Mouse (Mus musculus) lung, postnatal 36 days (tissue): ENCODE measurements around the gene Igsf21.

Experiments used
- DNase-seq: peaks from one replicate; pipeline ENCODE4 v3.0.0; 2022; ENCODE audit warnings: mixed read lengths

Gene Igsf21

DNA sequence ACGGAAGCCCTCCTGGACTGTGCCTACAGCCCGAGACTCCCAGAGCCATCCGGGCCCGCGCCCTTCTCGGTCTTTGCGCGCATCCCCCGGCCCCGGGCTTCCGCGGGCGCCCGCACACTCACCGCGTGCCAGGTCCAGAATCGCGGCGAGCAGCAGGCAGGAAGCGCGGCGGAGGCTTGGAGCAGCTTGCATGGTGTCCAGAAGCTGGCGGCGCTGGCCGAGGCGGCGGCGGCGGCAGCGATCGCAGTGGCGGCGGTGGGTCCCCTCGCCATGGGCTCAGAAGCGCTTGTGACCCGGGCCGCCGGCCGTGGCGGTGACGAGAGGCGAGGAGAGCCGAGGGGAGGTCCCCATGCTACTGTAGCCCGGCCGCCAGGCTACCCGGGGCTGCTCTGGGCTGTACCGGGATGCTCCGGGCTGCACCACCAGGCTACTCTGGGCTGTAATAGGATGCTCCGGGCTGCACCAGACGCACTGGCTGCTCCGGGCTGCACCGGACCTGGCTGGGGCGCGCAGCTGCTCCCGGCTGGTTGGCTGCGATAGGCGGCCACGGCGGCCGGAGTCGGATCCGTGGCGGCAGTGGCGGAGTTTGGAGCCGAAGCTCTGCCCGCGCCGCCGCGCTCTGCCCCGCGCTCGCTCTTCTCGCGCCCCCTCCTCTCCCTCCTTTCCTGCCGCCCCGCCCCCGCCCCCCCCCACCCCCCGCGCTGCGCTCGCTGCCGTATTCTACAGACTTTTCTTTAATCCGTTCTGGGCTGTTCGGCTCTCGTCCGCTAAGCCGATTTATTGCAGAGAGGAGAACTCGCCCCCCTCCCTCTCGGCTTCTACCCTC lies at the start of gene Igsf21:
Igsf21 (minus strand) TSS at position 605 of the 826 bp plus-strand sequence.
- no peak for DNase-seq

GRCm38 (mm10) chr4:140285726-140286316 lies 39.2 kb upstream of the Igsf21 start:
- no peak for DNase-seq

GRCm38 (mm10) chr4:140283398-140283797 lies 36.8 kb upstream of the Igsf21 start:
- peak; percentile 36 for DNase-seq

DNA sequence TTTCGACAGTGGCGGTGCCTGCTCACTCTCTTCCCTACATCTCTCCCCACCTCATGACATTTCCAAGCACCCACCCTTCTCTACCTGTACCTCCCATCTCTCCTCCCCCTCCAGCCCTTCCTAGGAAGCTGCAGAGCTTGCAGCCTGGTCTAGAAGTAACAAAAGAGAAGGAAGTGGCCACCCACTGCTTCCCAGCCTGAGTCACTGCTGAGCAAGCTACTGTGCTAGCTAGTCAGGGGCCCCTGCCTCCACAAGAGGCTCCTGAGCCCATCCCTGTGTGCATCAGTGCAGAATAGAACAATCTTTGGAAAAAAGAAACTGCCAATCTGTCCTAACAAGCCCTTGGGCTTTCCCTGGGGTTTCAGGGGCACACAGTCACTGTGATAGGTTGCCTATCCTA lies 31.7 kb upstream of the Igsf21 start:
- DNase-seq: no peak

- no peak for DNase-seq
These were observed 25.3 kb upstream of the Igsf21 start for GRCm38 (mm10) chr4:140271913-140272312.

DNA sequence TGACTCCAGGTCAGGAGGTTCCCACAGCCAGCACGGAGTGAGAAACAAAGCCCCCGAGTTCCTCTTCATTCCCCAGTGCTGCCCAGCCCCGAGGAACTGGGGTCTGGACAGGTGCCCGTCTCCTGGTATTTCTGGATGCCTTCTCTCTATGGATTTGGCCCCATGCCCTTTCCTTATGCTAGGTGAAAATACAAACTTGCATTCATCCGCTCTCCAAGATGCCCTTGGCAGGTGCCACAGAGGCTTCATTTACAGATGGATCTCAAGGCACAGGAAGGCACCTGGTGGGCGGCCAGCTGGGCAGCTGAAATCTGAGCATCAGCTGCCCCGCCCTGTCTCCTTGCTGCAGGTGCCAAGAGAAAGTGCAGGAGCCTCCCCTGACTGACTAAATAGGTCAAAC lies 23.9 kb upstream of the Igsf21 start:
- no peak for DNase-seq

- DNase-seq: no peak
These were observed 22.7 kb upstream of the Igsf21 start for GRCm38 (mm10) chr4:140269184-140269840.

DNA sequence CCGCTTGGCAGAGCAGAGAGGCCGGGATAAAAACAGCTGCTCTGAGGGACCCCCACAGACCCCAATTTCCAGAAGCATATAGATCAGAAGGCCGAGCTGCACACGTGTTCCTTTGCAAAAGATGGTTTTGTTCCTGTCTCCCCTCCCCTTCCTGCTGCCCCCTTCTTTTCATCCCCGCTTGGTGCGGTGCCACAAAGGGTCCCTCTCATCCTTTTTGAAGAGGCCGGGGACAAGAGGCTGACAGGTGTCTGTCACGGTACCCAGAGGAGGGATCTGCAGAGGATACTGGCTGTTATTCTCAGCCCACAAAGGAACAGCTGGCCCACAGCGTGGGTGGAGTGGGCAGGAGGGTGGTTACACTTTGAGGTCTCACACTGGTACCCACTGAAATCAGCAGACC lies 21.3 kb upstream of the Igsf21 start:
- DNase-seq: no peak

GRCm38 (mm10) chr4:140267086-140267485 lies 20.5 kb upstream of the Igsf21 start:
- no peak for DNase-seq

GRCm38 (mm10) chr4:140258968-140259367 lies 12.4 kb upstream of the Igsf21 start:
- DNase-seq: peak; percentile 28

- DNase-seq: peak; percentile 20
These were observed 5.8 kb upstream of the Igsf21 start for GRCm38 (mm10) chr4:140252369-140252768.

DNA sequence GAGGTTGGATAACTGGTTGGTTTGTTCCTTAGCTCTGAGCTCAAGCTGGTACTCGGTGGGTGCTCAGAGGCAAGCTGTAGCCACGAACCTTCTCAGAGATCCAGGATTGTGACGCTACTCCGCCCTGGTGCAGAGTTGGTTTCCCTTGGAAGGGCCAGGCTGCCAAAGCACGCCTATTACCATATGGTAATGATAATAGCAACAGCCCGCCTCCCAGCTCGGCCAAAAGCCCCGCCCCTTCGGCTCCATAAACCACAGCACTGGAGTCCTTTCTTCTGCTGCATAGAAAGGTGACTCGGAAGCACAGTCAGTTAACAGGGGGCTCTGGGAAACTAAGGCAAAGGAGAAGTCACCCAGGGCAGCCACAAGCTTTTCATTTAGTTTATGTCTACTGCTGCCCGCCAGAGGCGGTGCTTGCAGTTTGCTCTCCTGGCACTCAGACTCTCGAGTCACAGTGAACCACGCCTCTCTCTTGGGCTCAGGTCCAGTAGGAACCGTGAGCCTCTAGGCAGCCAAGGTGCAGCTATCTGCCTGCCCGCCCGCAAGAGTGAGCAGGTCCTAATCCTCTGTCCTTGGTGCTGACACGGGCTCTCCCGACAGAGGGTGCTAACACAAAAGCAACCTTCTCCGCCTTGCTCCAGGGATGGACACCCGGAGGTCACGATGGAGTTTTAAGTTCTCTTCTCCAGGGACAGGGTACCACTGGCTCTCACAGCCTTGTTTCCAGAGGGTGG lies 2.6 kb upstream of the Igsf21 start:
- peak; percentile 53 for DNase-seq

DNA sequence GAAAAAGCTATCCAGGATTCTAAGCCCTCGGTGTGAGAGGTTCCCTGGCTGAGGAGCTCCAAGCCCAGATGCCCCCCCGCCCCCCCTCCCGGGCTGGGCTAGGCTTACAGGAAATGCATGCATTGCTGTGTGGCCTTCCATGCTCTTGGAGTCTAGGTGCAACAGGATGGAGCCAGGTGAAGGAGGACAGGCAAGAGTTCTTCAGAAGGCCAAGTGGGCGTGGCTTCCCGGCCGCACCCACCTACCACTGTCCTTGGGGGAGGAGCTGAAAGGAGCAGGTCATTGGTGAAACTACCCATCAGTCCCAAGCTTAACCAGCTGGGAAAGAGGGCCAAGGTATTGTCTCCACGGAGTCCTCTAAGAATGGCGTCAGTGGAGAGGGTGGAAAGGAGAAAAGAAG lies 1.8 kb upstream of the Igsf21 start:
- DNase-seq: no peak

GRCm38 (mm10) chr4:140247006-140248003 lies 721 bp upstream of the Igsf21 start:
- DNase-seq: no peak

DNA sequence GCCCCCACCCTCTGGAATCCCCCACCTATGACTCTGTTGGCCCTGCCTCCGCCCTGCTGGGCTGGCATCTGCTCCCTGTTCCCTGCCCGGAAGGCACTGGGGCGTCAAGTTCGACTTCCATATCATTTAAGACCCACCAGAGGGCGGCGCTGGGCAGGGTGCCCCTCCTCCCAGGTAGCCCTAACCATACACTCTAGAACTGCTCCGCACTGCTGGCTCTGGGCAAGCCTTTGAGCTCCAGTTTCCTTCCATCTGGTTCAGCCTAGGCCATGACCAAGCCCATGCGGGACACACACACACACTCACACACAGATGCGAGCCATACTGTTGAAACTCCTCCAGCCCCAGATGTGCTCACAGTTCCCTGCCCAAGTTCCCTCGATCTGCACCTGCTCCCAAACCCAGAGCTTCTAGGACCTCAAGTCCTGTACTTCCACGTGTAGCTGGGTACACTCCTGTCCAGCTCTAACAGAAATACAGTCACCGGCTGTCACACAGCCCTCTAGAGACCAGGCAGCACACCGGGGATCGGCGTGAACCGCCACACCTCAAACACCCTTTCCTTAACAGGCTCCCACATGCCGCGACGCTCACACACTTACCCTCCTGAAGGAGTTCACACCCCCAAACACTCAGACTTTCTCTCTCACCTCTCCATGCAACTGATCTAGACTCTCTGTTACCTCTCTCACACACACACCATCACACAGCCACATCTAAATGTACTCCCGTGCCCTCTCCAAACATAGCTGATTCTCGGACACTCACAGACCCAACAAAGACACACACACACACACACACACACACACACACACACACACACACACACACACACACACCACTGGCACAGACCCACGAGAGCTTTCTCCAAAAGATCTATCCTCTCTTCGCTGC lies 1.1 kb downstream of the Igsf21 start:
- no peak for DNase-seq

DNA sequence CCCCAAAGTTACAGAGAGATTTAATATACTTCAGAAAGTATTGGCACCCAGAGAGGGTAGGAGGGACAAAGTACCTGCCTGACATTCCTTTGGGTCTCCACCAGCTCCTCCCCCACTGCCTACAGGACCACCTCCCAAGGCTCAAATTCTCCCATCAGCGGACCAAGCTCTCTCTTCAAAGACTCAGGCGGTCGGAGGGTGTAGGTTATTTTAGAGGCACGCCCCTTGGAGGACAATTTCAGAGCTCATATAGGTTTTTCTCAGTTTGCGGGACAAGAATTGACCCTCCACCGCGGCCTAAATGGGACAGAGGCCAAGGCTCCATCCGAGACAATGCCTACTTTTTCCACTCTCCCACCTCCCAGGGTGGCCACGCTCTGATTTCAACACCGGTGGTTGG lies 1.7 kb downstream of the Igsf21 start:
- DNase-seq: no peak

DNA sequence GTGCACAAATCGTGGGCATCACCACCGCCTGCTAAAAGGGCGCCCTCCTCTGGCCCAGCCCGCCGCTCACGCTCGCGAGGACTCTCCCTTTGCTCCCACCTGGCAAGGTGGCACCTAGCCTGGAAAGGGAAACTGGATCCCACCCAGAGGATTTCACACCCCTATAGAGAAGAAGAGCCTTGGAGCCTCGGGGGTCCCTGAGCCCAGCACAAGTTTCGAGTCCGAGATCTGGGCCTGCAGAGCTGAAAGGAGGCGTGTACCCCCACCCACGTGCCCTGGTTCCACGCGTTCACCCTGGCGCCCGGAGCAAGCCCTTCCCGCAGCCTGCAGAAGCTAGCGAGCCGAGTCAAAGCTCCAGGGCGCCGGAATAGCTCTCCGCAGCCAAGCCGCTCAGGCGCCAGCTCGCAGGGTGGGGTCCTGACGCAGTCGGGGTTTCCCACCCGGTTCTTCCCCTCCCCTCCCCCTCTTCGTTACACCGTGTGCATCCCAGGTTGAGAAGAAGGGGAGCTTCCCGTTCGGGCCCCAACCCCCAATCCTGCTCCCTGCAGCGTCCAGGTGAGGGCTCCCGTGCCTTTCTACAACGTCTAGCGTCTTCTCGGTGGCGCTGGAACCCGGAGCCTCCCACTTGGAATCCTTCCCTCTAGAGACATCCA lies 2.3 kb downstream of the Igsf21 start:
- no peak for DNase-seq

GRCm38 (mm10) chr4:140243231-140243630 lies 3.4 kb downstream of the Igsf21 start:
- DNase-seq: no peak

DNA sequence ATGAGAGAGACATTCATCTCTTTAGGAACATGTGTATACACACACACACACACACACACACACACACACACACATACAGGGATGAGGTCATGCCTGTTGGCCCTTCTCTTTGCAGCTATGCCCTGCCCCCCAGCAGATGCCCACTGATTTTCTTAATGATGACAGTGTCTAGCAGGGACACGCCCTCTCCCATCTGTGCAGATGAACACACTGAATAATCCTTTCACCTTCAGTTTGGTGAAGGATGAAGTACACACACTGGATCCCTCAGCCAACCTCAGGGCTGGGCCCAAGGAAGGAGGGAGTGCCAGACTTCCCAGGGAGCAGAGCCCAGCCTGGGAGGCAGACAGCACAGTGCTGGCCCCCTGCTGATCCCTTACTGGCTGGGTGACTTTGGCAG lies 4.3 kb downstream of the Igsf21 start:
- DNase-seq: no peak

GRCm38 (mm10) chr4:140237305-140237741 lies 9.3 kb downstream of the Igsf21 start:
- no peak for DNase-seq
